Mouse (Mus musculus): ENCODE measurements around the gene Elovl7. TPM values are rescaled to one million over a fixed set of nuclear protein-coding genes. Genes with fewer than 3 reads are reported as not detected.

Elovl7 gene
- total RNA-seq, 1 experiment, result 1.4 TPM

DNA sequence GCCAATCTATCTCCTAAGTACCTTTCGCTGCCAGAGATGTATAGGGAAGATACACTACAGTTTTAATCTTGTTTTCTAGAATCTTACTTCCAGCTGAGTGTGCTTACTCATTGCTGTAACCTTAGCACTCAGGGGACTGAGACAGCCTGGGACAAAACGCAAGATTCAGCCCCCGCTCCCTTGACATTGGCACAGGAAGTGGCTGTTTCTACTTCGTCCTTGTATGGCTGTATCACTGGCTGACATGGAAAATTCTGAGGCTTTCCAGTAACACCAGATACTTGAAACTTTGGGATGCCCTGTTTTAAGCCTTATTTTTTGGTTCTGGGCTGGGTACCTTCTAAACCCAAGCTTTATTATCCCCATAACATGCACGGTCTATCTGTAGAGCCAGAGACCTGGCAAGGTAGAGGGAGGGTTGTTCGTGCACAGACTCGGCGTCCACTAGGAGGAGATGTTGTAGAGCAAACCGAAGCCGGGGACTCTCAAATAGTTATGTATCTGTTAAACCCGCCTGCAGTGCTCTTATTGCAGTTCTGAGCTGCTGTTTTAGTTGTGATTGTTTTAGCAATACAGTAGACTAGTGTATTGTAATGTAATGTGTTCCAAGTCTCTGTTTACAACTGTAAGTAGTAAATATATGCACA, 23.0 kb upstream of the Elovl7 start:
- H3K36me3 ChIP-seq (ENCODE audit: control insufficient read depth, insufficient read depth, low read length, poor library complexity, severe bottlenecking), result peaks cover 9% of the 10 kb centered on the region
- DNase-seq (ENCODE audit: low read depth, low spot score), result no peak
- H3K4me3 ChIP-seq (ENCODE audit: insufficient read depth in 1 of 2, low read depth in 1 of 2, low read length in 2 of 2, poor library complexity in 1 of 2, severe bottlenecking in 1 of 2), result no peak overlapping the region
- no peak overlapping the region for H3K9ac ChIP-seq (ENCODE audit: insufficient read depth, low read depth, low read length, poor library complexity, severe bottlenecking)
- TF ChIP-seq CHD2 (IDR thresholded peaks at IDR 0.05; ENCODE audit: low read depth, low read length) (no peak), ZC3H11A (IDR thresholded peaks at IDR 0.05; ENCODE audit: borderline replicate concordance, low read depth, low read length) (no peak), HCFC1 (IDR thresholded peaks at IDR 0.05; ENCODE audit: borderline replicate concordance, insufficient read depth, low read length) (no peak), ZNF384 (IDR thresholded peaks at IDR 0.05; ENCODE audit: low read depth, low read length) (no peak), MAFK (IDR thresholded peaks at IDR 0.05; ENCODE audit: insufficient read depth, low read depth, low read length) (no peak)
- H3K9me3 ChIP-seq (ENCODE audit: control insufficient read depth, insufficient read depth, low read depth, low read length), result no peaks in the 10 kb centered on the region
- H3K4me1 ChIP-seq (ENCODE audit: control insufficient read depth in 2 of 2, insufficient read depth in 2 of 2, low read length in 2 of 2, poor library complexity in 1 of 2), result no peaks in the 10 kb centered on the region
- in situ Hi-C loops (cut with MboI; ENCODE audit: low sequenced_read_pairs in 2 of 2, unreplicated experiment in 2 of 2), result no loop called here
- H3K27ac ChIP-seq (ENCODE audit: insufficient read depth, low read depth, low read length, poor library complexity, severe bottlenecking), result no peak overlapping the region

DNA sequence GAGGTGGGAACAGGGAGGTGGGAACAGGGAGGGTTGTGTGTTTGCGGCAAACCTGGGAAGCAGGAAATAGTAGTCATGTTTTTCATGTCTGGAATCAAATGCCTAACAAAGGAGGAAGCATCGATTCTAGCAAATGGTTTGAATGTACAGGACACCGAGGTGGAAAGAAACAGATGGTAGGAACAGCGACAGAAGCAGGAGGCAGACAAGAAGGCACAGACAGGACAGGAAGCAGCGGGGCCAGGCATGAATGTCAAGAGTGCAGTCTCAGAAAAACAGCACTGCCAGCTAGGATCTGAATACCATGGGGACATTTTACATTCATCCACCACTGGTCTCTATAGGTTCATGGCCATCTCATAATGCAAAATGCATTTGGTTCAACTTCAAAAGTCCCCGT, 18.7 kb upstream of the Elovl7 start:
- no peak overlapping the region for H3K4me3 ChIP-seq (ENCODE audit: insufficient read depth in 1 of 2, low read depth in 1 of 2, low read length in 2 of 2, poor library complexity in 1 of 2, severe bottlenecking in 1 of 2)
- H3K36me3 ChIP-seq (ENCODE audit: control insufficient read depth, insufficient read depth, low read length, poor library complexity, severe bottlenecking), result peaks cover 6% of the 10 kb centered on the region
- in situ Hi-C loops (cut with MboI; ENCODE audit: low sequenced_read_pairs in 2 of 2, unreplicated experiment in 2 of 2), result no loop called here
- H3K9me3 ChIP-seq (ENCODE audit: control insufficient read depth, insufficient read depth, low read depth, low read length), result no peaks in the 10 kb centered on the region
- no peak for TF ChIP-seq ZNF384 (IDR thresholded peaks at IDR 0.05; ENCODE audit: low read depth, low read length)
- TF ChIP-seq HCFC1 (IDR thresholded peaks at IDR 0.05; ENCODE audit: borderline replicate concordance, insufficient read depth, low read length), result no peak
- TF ChIP-seq CHD2 (IDR thresholded peaks at IDR 0.05; ENCODE audit: low read depth, low read length), result no peak
- no peak for TF ChIP-seq MAFK (IDR thresholded peaks at IDR 0.05; ENCODE audit: insufficient read depth, low read depth, low read length)
- TF ChIP-seq ZC3H11A (IDR thresholded peaks at IDR 0.05; ENCODE audit: borderline replicate concordance, low read depth, low read length), result no peak
- no peak for DNase-seq (ENCODE audit: low read depth, low spot score)
- H3K9ac ChIP-seq (ENCODE audit: insufficient read depth, low read depth, low read length, poor library complexity, severe bottlenecking), result no peak overlapping the region
- H3K27ac ChIP-seq (ENCODE audit: insufficient read depth, low read depth, low read length, poor library complexity, severe bottlenecking), result no peak overlapping the region
- H3K4me1 ChIP-seq (ENCODE audit: control insufficient read depth in 2 of 2, insufficient read depth in 2 of 2, low read length in 2 of 2, poor library complexity in 1 of 2), result no peaks in the 10 kb centered on the region

DNA sequence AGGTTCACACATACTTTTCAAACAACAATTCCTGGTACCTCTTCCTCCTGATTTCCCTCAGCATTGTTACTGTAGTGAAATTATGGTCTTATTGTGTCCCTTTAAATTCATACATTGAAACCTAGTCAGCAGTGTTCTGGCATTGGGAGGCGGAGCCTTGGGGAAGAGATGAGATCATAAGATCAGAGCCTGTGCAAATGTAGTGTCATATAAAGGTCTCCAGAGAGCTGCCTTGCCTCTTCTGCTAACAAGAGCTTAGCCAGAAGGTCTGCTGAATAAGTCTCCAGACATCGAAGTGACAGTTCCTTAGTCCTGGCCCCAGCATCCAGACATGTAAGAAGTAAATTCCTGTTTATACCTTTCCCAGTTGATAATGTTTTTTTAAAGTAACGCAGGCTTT, 9.3 kb upstream of the Elovl7 start:
- H3K4me3 ChIP-seq (ENCODE audit: insufficient read depth in 1 of 2, low read depth in 1 of 2, low read length in 2 of 2, poor library complexity in 1 of 2, severe bottlenecking in 1 of 2), result no peak overlapping the region
- TF ChIP-seq ZC3H11A (IDR thresholded peaks at IDR 0.05; ENCODE audit: borderline replicate concordance, low read depth, low read length) (no peak), ZNF384 (IDR thresholded peaks at IDR 0.05; ENCODE audit: low read depth, low read length) (no peak), HCFC1 (IDR thresholded peaks at IDR 0.05; ENCODE audit: borderline replicate concordance, insufficient read depth, low read length) (no peak), CHD2 (IDR thresholded peaks at IDR 0.05; ENCODE audit: low read depth, low read length) (no peak), MAFK (IDR thresholded peaks at IDR 0.05; ENCODE audit: insufficient read depth, low read depth, low read length) (no peak)
- no peak overlapping the region for H3K27ac ChIP-seq (ENCODE audit: insufficient read depth, low read depth, low read length, poor library complexity, severe bottlenecking)
- no peak for DNase-seq (ENCODE audit: low read depth, low spot score)
- no peak overlapping the region for H3K9ac ChIP-seq (ENCODE audit: insufficient read depth, low read depth, low read length, poor library complexity, severe bottlenecking)
- no peaks in the 10 kb centered on the region for H3K4me1 ChIP-seq (ENCODE audit: control insufficient read depth in 2 of 2, insufficient read depth in 2 of 2, low read length in 2 of 2, poor library complexity in 1 of 2)
- no peaks in the 10 kb centered on the region for H3K36me3 ChIP-seq (ENCODE audit: control insufficient read depth, insufficient read depth, low read length, poor library complexity, severe bottlenecking)
- in situ Hi-C loops (cut with MboI; ENCODE audit: low sequenced_read_pairs in 2 of 2, unreplicated experiment in 2 of 2), result no loop called here
- no peaks in the 10 kb centered on the region for H3K9me3 ChIP-seq (ENCODE audit: control insufficient read depth, insufficient read depth, low read depth, low read length)

DNA sequence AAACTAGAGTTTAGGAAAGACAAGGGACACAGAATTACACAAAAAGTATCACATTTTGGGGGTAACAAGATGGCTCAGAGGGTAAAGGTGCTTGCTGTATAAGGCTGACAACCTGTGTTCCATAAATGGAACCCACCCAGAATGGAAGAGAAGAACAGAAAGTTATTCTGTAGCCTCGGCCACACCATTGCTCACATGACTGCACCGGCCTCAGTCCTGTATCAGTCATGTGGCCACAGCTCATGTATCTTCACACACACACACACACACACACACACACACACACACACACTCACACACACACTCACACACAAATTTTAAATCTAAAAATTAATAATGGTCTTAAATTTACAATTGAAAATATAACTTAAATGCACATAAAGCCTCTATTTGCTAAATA, 6.8 kb upstream of the Elovl7 start:
- H3K4me3 ChIP-seq (ENCODE audit: insufficient read depth in 1 of 2, low read depth in 1 of 2, low read length in 2 of 2, poor library complexity in 1 of 2, severe bottlenecking in 1 of 2), result no peak overlapping the region
- no peaks in the 10 kb centered on the region for H3K36me3 ChIP-seq (ENCODE audit: control insufficient read depth, insufficient read depth, low read length, poor library complexity, severe bottlenecking)
- H3K27ac ChIP-seq (ENCODE audit: insufficient read depth, low read depth, low read length, poor library complexity, severe bottlenecking), result no peak overlapping the region
- H3K9ac ChIP-seq (ENCODE audit: insufficient read depth, low read depth, low read length, poor library complexity, severe bottlenecking), result no peak overlapping the region
- in situ Hi-C loops (cut with MboI; ENCODE audit: low sequenced_read_pairs in 2 of 2, unreplicated experiment in 2 of 2), result no loop called here
- TF ChIP-seq MAFK (IDR thresholded peaks at IDR 0.05; ENCODE audit: insufficient read depth, low read depth, low read length) (no peak), ZNF384 (IDR thresholded peaks at IDR 0.05; ENCODE audit: low read depth, low read length) (no peak), HCFC1 (IDR thresholded peaks at IDR 0.05; ENCODE audit: borderline replicate concordance, insufficient read depth, low read length) (no peak), ZC3H11A (IDR thresholded peaks at IDR 0.05; ENCODE audit: borderline replicate concordance, low read depth, low read length) (no peak), CHD2 (IDR thresholded peaks at IDR 0.05; ENCODE audit: low read depth, low read length) (no peak)
- peaks cover 0 to 2% of the 10 kb centered on the region in 2 experiments; a peak in 1 of 4 replicates for H3K4me1 ChIP-seq (ENCODE audit: control insufficient read depth in 2 of 2, insufficient read depth in 2 of 2, low read length in 2 of 2, poor library complexity in 1 of 2)
- no peaks in the 10 kb centered on the region for H3K9me3 ChIP-seq (ENCODE audit: control insufficient read depth, insufficient read depth, low read depth, low read length)
- DNase-seq (ENCODE audit: low read depth, low spot score), result no peak
